Mouse (Mus musculus): Measurements from ENCODE around the gene Drc1. TPM values are rescaled to one million over a fixed set of nuclear protein-coding genes. Genes with fewer than 3 reads are reported as not detected.

Gene Drc1
- 1.6 and 1.7 TPM in 2 replicates for polyA plus RNA-seq (2014; fragmentation: Nextera tagmentation; extraction: Ambion mirVana)

- no peak within 1 kb of the TSS for H3K27ac ChIP-seq (ENCODE audit: low read depth, low read length)
- H3K9ac ChIP-seq (ENCODE audit: low read depth, low read length), result no peak within 1 kb of the TSS
- H3K36me3 ChIP-seq (ENCODE audit: control insufficient read depth, insufficient read depth, low read length), result no peaks in the 10 kb centered on the region
- H3K4me2 ChIP-seq, result peak within 1 kb of the TSS; percentile 50
- peak within 1 kb of the TSS; percentile 7; the same call in 1 of the 2 replicates for H3K4me3 ChIP-seq (ENCODE audit: low read depth, low read length)
- DNase-seq (ENCODE audit: low spot score), result no peak
- H3K9me3 ChIP-seq (ENCODE audit: control insufficient read depth, low read length), result peaks cover 4% of the 10 kb centered on the region; the same call in 1 of the 2 replicates
- no peak for ATAC-seq (replicated peaks; ENCODE audit: low FRiP score)
- peaks cover 6% of the 10 kb centered on the region for H3K27me3 ChIP-seq (replicated peaks; ENCODE audit: control insufficient read depth, insufficient read depth, low read length)
- WGBS, result 9% methylated on average over 26 of the region's 26 CpGs
- 0 out of 2 replicates have a peak, but pooled peaks cover under 1% of the 10 kb centered on the region for H3K4me1 ChIP-seq (replicated peaks; ENCODE audit: control insufficient read depth, insufficient read depth, low read length)
These were observed at the start of gene Drc1 for GRCm38 (mm10) chr5:30281291-30281732. Gene Drc1, plus strand, starts transcription at chr5:30281388.

- DNase-seq (ENCODE audit: low spot score), result no peak
- peak overlapping the region; percentile 15 for H3K9ac ChIP-seq (ENCODE audit: low read depth, low read length)
- no peak for ATAC-seq (replicated peaks; ENCODE audit: low FRiP score)
- H3K27me3 ChIP-seq (replicated peaks; ENCODE audit: control insufficient read depth, insufficient read depth, low read length), result no peaks in the 10 kb centered on the region
- 60% methylated on average over 16 of the region's 16 CpGs for WGBS
- H3K9me3 ChIP-seq (ENCODE audit: control insufficient read depth, low read length), result no peaks in the 10 kb centered on the region
- H3K4me2 ChIP-seq, result peak overlapping the region; percentile 88
- H3K4me3 ChIP-seq (ENCODE audit: low read depth, low read length), result peak overlapping the region; percentile 74
- peak overlapping the region; percentile 17; the same call in 1 of the 2 replicates for H3K27ac ChIP-seq (ENCODE audit: low read depth, low read length)
- H3K4me1 ChIP-seq (replicated peaks; ENCODE audit: control insufficient read depth, insufficient read depth, low read length), result peaks cover 22% of the 10 kb centered on the region
- H3K36me3 ChIP-seq (ENCODE audit: control insufficient read depth, insufficient read depth, low read length), result peaks cover 2% of the 10 kb centered on the region; the same call in 1 of the 2 replicates
These were observed 49.3 kb upstream of the Drc1 start for GRCm38 (mm10) chr5:30231891-30232270.

GRCm38 (mm10) chr5:30232271-30232971, 48.8 kb upstream of the Drc1 start, which contains the start of gene Selenoi:
Gene Selenoi, plus strand, starts transcription at chr5:30232581.
- no peaks in the 10 kb centered on the region for H3K27me3 ChIP-seq (replicated peaks; ENCODE audit: control insufficient read depth, insufficient read depth, low read length)
- H3K4me1 ChIP-seq (replicated peaks; ENCODE audit: control insufficient read depth, insufficient read depth, low read length), result peaks cover 22% of the 10 kb centered on the region
- peak within 1 kb of the TSS; percentile 74 for H3K4me3 ChIP-seq (ENCODE audit: low read depth, low read length)
- peak; percentile 96 for DNase-seq (ENCODE audit: low spot score)
- peak within 1 kb of the TSS; percentile 81 for H3K27ac ChIP-seq (ENCODE audit: low read depth, low read length)
- H3K36me3 ChIP-seq (ENCODE audit: control insufficient read depth, insufficient read depth, low read length), result peaks cover 2% of the 10 kb centered on the region; the same call in 1 of the 2 replicates
- H3K9ac ChIP-seq (ENCODE audit: low read depth, low read length), result peak within 1 kb of the TSS; percentile 72
- no peaks in the 10 kb centered on the region for H3K9me3 ChIP-seq (ENCODE audit: control insufficient read depth, low read length)
- H3K4me2 ChIP-seq, result peak within 1 kb of the TSS; percentile 88
- 5% methylated on average over 70 of the region's 71 CpGs for WGBS
- peak; percentile 99 for ATAC-seq (replicated peaks; ENCODE audit: low FRiP score)

GRCm38 (mm10) chr5:30233042-30233441, 48.1 kb upstream of the Drc1 start:
- WGBS, result 5% methylated on average over 15 of the region's 15 CpGs
- Histone ChIP-seq H3K36me3 (ENCODE audit: control insufficient read depth, insufficient read depth, low read length) (peaks cover 3% of the 10 kb centered on the region; the same call in 1 of the 2 replicates), H3K9ac (ENCODE audit: low read depth, low read length) (peak overlapping the region; percentile 72), H3K4me3 (ENCODE audit: low read depth, low read length) (peak overlapping the region; percentile 74), H3K4me2 (peak overlapping the region; percentile 88), H3K27me3 (replicated peaks; ENCODE audit: control insufficient read depth, insufficient read depth, low read length) (no peaks in the 10 kb centered on the region), H3K27ac (ENCODE audit: low read depth, low read length) (peak overlapping the region; percentile 81), H3K9me3 (ENCODE audit: control insufficient read depth, low read length) (no peaks in the 10 kb centered on the region), H3K4me1 (replicated peaks; ENCODE audit: control insufficient read depth, insufficient read depth, low read length) (peaks cover 22% of the 10 kb centered on the region)
- DNase-seq (ENCODE audit: low spot score) (peak; percentile 42), ATAC-seq (replicated peaks; ENCODE audit: low FRiP score) (no peak)

- H3K4me2 ChIP-seq, result peak overlapping the region; percentile 88
- H3K9ac ChIP-seq (ENCODE audit: low read depth, low read length), result peak overlapping the region; percentile 52
- no peaks in the 10 kb centered on the region for H3K9me3 ChIP-seq (ENCODE audit: control insufficient read depth, low read length)
- peak overlapping the region; percentile 81 for H3K27ac ChIP-seq (ENCODE audit: low read depth, low read length)
- ATAC-seq (replicated peaks; ENCODE audit: low FRiP score) (no peak), DNase-seq (ENCODE audit: low spot score) (no peak)
- peaks cover 8% of the 10 kb centered on the region; the same call in 1 of the 2 replicates for H3K36me3 ChIP-seq (ENCODE audit: control insufficient read depth, insufficient read depth, low read length)
- peaks cover 22% of the 10 kb centered on the region for H3K4me1 ChIP-seq (replicated peaks; ENCODE audit: control insufficient read depth, insufficient read depth, low read length)
- 25% methylated on average over 8 of the region's 8 CpGs for WGBS
- no peaks in the 10 kb centered on the region for H3K27me3 ChIP-seq (replicated peaks; ENCODE audit: control insufficient read depth, insufficient read depth, low read length)
- peak overlapping the region; percentile 74 for H3K4me3 ChIP-seq (ENCODE audit: low read depth, low read length)
These were observed 47.2 kb upstream of the Drc1 start for GRCm38 (mm10) chr5:30233979-30234378.

GRCm38 (mm10) chr5:30235641-30236126, 45.5 kb upstream of the Drc1 start:
- Histone ChIP-seq H3K9ac (ENCODE audit: low read depth, low read length) (no peak overlapping the region), H3K4me2 (peak overlapping the region; percentile 8; the same call in 1 of the 2 replicates), H3K4me1 (replicated peaks; ENCODE audit: control insufficient read depth, insufficient read depth, low read length) (peaks cover 25% of the 10 kb centered on the region), H3K9me3 (ENCODE audit: control insufficient read depth, low read length) (no peaks in the 10 kb centered on the region), H3K27ac (ENCODE audit: low read depth, low read length) (no peak overlapping the region), H3K36me3 (ENCODE audit: control insufficient read depth, insufficient read depth, low read length) (0 out of 2 replicates have a peak, but pooled peaks cover 6% of the 10 kb centered on the region), H3K27me3 (replicated peaks; ENCODE audit: control insufficient read depth, insufficient read depth, low read length) (no peaks in the 10 kb centered on the region), H3K4me3 (ENCODE audit: low read depth, low read length) (no peak overlapping the region)
- DNase-seq (ENCODE audit: low spot score), result no peak
- ATAC-seq (replicated peaks; ENCODE audit: low FRiP score), result no peak
- 81% methylated on average over 2 of the region's 2 CpGs for WGBS

- 0 out of 2 replicates have a peak, but pooled peaks cover 6% of the 10 kb centered on the region for H3K36me3 ChIP-seq (ENCODE audit: control insufficient read depth, insufficient read depth, low read length)
- H3K9me3 ChIP-seq (ENCODE audit: control insufficient read depth, low read length), result no peaks in the 10 kb centered on the region
- H3K4me2 ChIP-seq, result no peak overlapping the region
- no peak for DNase-seq (ENCODE audit: low spot score)
- H3K4me3 ChIP-seq (ENCODE audit: low read depth, low read length), result no peak overlapping the region
- no peak overlapping the region for H3K27ac ChIP-seq (ENCODE audit: low read depth, low read length)
- no peak overlapping the region for H3K9ac ChIP-seq (ENCODE audit: low read depth, low read length)
- 95% methylated on average over 5 of the region's 5 CpGs for WGBS
- peaks cover 35% of the 10 kb centered on the region for H3K4me1 ChIP-seq (replicated peaks; ENCODE audit: control insufficient read depth, insufficient read depth, low read length)
- H3K27me3 ChIP-seq (replicated peaks; ENCODE audit: control insufficient read depth, insufficient read depth, low read length), result no peaks in the 10 kb centered on the region
- ATAC-seq (replicated peaks; ENCODE audit: low FRiP score), result no peak
These were observed 42.7 kb upstream of the Drc1 start for GRCm38 (mm10) chr5:30238533-30238932.

- Histone ChIP-seq H3K9me3 (ENCODE audit: control insufficient read depth, low read length) (no peaks in the 10 kb centered on the region), H3K27me3 (replicated peaks; ENCODE audit: control insufficient read depth, insufficient read depth, low read length) (no peaks in the 10 kb centered on the region), H3K4me3 (ENCODE audit: low read depth, low read length) (no peak overlapping the region), H3K4me1 (replicated peaks; ENCODE audit: control insufficient read depth, insufficient read depth, low read length) (peaks cover 35% of the 10 kb centered on the region), H3K36me3 (ENCODE audit: control insufficient read depth, insufficient read depth, low read length) (0 out of 2 replicates have a peak, but pooled peaks cover 6% of the 10 kb centered on the region), H3K4me2 (no peak overlapping the region), H3K27ac (ENCODE audit: low read depth, low read length) (no peak overlapping the region), H3K9ac (ENCODE audit: low read depth, low read length) (no peak overlapping the region)
- DNase-seq (ENCODE audit: low spot score), result no peak
- 72% methylated on average over 7 of the region's 7 CpGs for WGBS
- no peak for ATAC-seq (replicated peaks; ENCODE audit: low FRiP score)
These were observed 40.6 kb upstream of the Drc1 start for GRCm38 (mm10) chr5:30240552-30240951.

Data from liver, embryonic 11.5 days (tissue).